Mouse (Mus musculus): Measurements from ENCODE around the gene Kif1bp.

DNA sequence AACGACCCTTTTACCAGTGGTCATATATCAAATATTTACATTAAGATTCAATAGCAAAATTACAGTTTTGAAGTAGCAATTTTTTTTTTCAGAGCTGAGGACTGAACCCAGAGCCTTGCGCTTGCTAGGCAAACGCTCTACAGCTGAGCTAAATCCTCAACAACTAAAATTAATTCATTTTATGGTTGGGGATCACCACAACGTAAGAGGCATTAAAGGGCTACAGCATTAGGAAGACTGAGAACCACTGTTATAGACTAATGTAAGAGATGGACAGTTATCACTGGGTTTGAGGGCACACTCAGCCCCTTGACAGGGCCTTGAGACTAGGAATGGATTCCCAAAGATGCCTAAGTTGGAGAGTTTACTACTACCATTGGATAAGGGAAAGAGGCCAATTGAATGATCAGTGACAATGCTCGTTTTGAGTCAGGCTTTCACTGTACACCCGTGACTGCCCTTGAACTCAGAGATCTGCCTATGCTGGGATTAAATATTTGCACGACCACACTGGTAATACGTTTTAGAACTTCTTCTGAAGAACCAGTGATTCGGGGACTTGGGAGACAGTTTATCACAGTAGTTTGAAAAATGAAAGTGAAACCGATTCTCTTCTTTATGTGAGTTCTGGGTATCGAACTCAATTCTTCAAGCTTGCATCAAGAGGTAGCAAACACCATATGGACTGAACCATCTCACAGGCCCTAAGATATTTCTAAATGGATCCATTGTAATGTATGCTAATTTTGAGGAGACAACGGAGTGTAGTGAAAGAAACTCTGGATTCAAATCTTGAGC is 25.2 kb upstream of the Kif1bp start:
- TF ChIP-seq GATA1 (IDR thresholded peaks at IDR 0.05; ENCODE audit: borderline replicate concordance, low read length): no peak
- no peak for TF ChIP-seq FLI1 (IDR thresholded peaks at IDR 0.05; ENCODE audit: low read length)
